ENCODE assay signal across 15 mouse cellular contexts in genomic region chr10:105738942-105739341, GRCm38 (mm10).
"Had no signal": no experiment of that assay in that cellular context is flagged by ENCODE, and none has a peak within 500 bp of the region (broad histone marks: within the 10 kb centered on the region; RNA-seq: fewer than 3 reads in every experiment).

No protein-coding gene starts in this region.

- H3K9ac ChIP-seq: limb, embryonic 15.5 days; liver, embryonic 14.5 days; liver, postnatal 0 days had no signal

- H3K27me3 ChIP-seq: limb, embryonic 15.5 days had no signal

- H3K4me3 ChIP-seq: layer of hippocampus, adult 2 months; limb, embryonic 15.5 days had no signal

- H3K36me3 ChIP-seq: limb, embryonic 15.5 days had no signal

- H3K4me2 ChIP-seq: limb, embryonic 15.5 days; liver, embryonic 11.5 days; midbrain, embryonic 11.5 days had no signal

- DNase-seq: kidney, adult 2 months; kidney, postnatal 25 days; layer of hippocampus, adult 9-11 months; liver, postnatal 0 days; lung, postnatal 14 days; lung, postnatal 4 days; midbrain, embryonic 14.5 days; thymus, adult 2 months; thymus, postnatal 25 days had no signal

- H3K4me1 ChIP-seq: limb, embryonic 15.5 days had no signal

- H3K9me3 ChIP-seq: limb, embryonic 15.5 days had no signal

- H3K27ac ChIP-seq: kidney, postnatal 0 days; layer of hippocampus, adult 2 months; limb, embryonic 15.5 days; liver, embryonic 14.5 days had no signal

- ATAC-seq: liver, postnatal 0 days had no signal
